Mouse (Mus musculus) myocyte (in vitro differentiated cells): ENCODE results near the gene Rai1. TPM values are rescaled to one million over a fixed set of nuclear protein-coding genes. Genes with fewer than 3 reads are reported as not detected.

Source experiments
- H3K27me3 ChIP-seq: one replicate; pipeline ENCODE4 v1.6.1; 2011; ENCODE audit not compliant: control insufficient read depth, insufficient read depth, insufficient read length
- H3K36me3 ChIP-seq: one replicate; pipeline ENCODE4 v1.6.1; 2011; ENCODE audit not compliant: control insufficient read depth, insufficient read depth
- H3K4me2 ChIP-seq: one replicate; pipeline ENCODE4 v1.6.1; 2011; ENCODE audit warnings: low read depth, control low read depth
- H3K4me3 ChIP-seq: one replicate; pipeline ENCODE4 v1.5.1; 2011; ENCODE audit warnings: mild to moderate bottlenecking, control low read depth, moderate library complexity
- H3K79me2 ChIP-seq: one replicate; pipeline ENCODE4 v1.6.1; 2011; ENCODE audit not compliant: control insufficient read depth, insufficient read depth
- H3ac ChIP-seq: one replicate; pipeline ENCODE4 v1.6.1; 2011; ENCODE audit not compliant: control insufficient read depth, insufficient read length
- CEBPB ChIP-seq: IDR thresholded peaks from 2 replicates; pipeline ENCODE4 v1.6.1; 2011; ENCODE audit warnings: mild to moderate bottlenecking, moderate library complexity; ENCODE audit not compliant: poor library complexity, insufficient read depth, severe bottlenecking
- E2F4 ChIP-seq: IDR thresholded peaks from one replicate; pipeline ENCODE4 v1.6.1; 2011; ENCODE audit warnings: mild to moderate bottlenecking, control low read depth, moderate library complexity; ENCODE audit not compliant: insufficient read depth
- MAX ChIP-seq: IDR thresholded peaks from one replicate; pipeline ENCODE4 v1.6.1; 2011; ENCODE audit warnings: low read depth, mild to moderate bottlenecking, control low read depth
- MYOD1 ChIP-seq, 3 experiments: IDR thresholded peaks; one replicate each; pipeline ENCODE4 v1.6.1; 2011; ENCODE audit warnings: control low read depth in 2 of 3, low read depth in 2 of 3, mild to moderate bottlenecking in 2 of 3, moderate library complexity in 1 of 3; ENCODE audit not compliant: insufficient read length in 2 of 3, control insufficient read depth in 1 of 3
- MYOG ChIP-seq, 3 experiments: IDR thresholded peaks; one replicate each; pipeline ENCODE4 v1.6.1; 2011; ENCODE audit warnings: control low read depth in 2 of 3, low read depth in 2 of 3, mild to moderate bottlenecking in 2 of 3; ENCODE audit not compliant: insufficient read length in 2 of 3, control insufficient read depth in 1 of 3, insufficient read depth in 1 of 3
- POLR2A ChIP-seq: IDR thresholded peaks from one replicate; pipeline ENCODE4 v1.6.1; 2011; ENCODE audit warnings: low read depth, mild to moderate bottlenecking, control low read depth, moderate library complexity; ENCODE audit not compliant: insufficient read length
- POLR2AphosphoS2 ChIP-seq: IDR thresholded peaks from one replicate; pipeline ENCODE4 v1.6.1; 2011; ENCODE audit warnings: low read depth, control low read depth; ENCODE audit not compliant: insufficient read length
- REST ChIP-seq: IDR thresholded peaks from one replicate; pipeline ENCODE4 v1.6.1; 2011; ENCODE audit warnings: mild to moderate bottlenecking, control low read depth, moderate library complexity; ENCODE audit not compliant: insufficient read depth, insufficient read length
- SRF ChIP-seq: IDR thresholded peaks from one replicate; pipeline ENCODE4 v1.6.1; 2011; ENCODE audit warnings: low read depth; ENCODE audit not compliant: control insufficient read depth, insufficient read length
- TCF12 ChIP-seq: IDR thresholded peaks from one replicate; pipeline ENCODE4 v1.6.1; 2011; ENCODE audit warnings: mild to moderate bottlenecking, control low read depth; ENCODE audit not compliant: poor library complexity, insufficient read depth, severe bottlenecking
- TCF3 ChIP-seq: IDR thresholded peaks from one replicate; pipeline ENCODE4 v1.6.1; 2011; ENCODE audit warnings: low read depth, control low read depth; ENCODE audit not compliant: insufficient read length
- USF1 ChIP-seq: IDR thresholded peaks from one replicate; pipeline ENCODE4 v1.6.1; 2011; ENCODE audit warnings: low read depth, mild to moderate bottlenecking, control low read depth, moderate library complexity
- polyA plus RNA-seq: library from polyadenylated mRNA; unstranded; fragments of >200 nt; fragmentation: generic; extraction: Trizol; gene quantifications from one replicate; pipeline ENCODE4 v1.2.1, GENCODE M21; 2012; ENCODE audit warnings: missing spikeins

Gene Rai1
- polyA plus RNA-seq, 1 experiment, result 26.0 TPM

- Histone ChIP-seq H3ac (no peak overlapping the region), H3K36me3 (peaks cover 2% of the 10 kb centered on the region), H3K4me3 (peak overlapping the region; percentile 35), H3K27me3 (no peaks in the 10 kb centered on the region), H3K79me2 (peaks cover 52% of the 10 kb centered on the region), H3K4me2 (peak overlapping the region; percentile 87)
- no peak for TF ChIP-seq CEBPB
- no peak for TF ChIP-seq SRF
- TF ChIP-seq E2F4, result no peak
- no peak for TF ChIP-seq REST
- no peak for TF ChIP-seq POLR2AphosphoS2
- TF ChIP-seq MYOG (IDR thresholded peaks at IDR 0.05; ENCODE audit: control insufficient read depth in 1 of 3, insufficient read depth in 1 of 3, insufficient read length in 2 of 3, low read depth in 2 of 3), result no peak
- TF ChIP-seq MYOD1 (IDR thresholded peaks at IDR 0.05; ENCODE audit: control insufficient read depth in 1 of 3, insufficient read length in 2 of 3, low read depth in 2 of 3), result no peak
- no peak for TF ChIP-seq USF1
- TF ChIP-seq POLR2A, result no peak
- TF ChIP-seq MAX, result no peak
- no peak for TF ChIP-seq TCF12
Observed at GRCm38 (mm10) chr11:60139141-60139733, 34.4 kb downstream of the Rai1 start.

GRCm38 (mm10) chr11:60139734-60140371 lies 35.0 kb downstream of the Rai1 start:
- peak overlapping the region; percentile 87 for H3K4me2 ChIP-seq
- H3ac ChIP-seq, result no peak overlapping the region
- no peaks in the 10 kb centered on the region for H3K27me3 ChIP-seq
- H3K4me3 ChIP-seq, result peak overlapping the region; percentile 35
- TF ChIP-seq POLR2A (peak; percentile 10), MYOD1 (IDR thresholded peaks at IDR 0.05; ENCODE audit: control insufficient read depth in 1 of 3, insufficient read length in 2 of 3, low read depth in 2 of 3) (no peak), MYOG (IDR thresholded peaks at IDR 0.05; ENCODE audit: control insufficient read depth in 1 of 3, insufficient read depth in 1 of 3, insufficient read length in 2 of 3, low read depth in 2 of 3) (peak in 1 of 3 experiments; percentile 28), E2F4 (no peak), REST (no peak)
- peaks cover 7% of the 10 kb centered on the region for H3K36me3 ChIP-seq
- peaks cover 52% of the 10 kb centered on the region for H3K79me2 ChIP-seq

GRCm38 (mm10) chr11:60140586-60141284 lies 35.9 kb downstream of the Rai1 start:
- Histone ChIP-seq H3K36me3 (peaks cover 7% of the 10 kb centered on the region), H3K27me3 (no peaks in the 10 kb centered on the region), H3ac (no peak overlapping the region), H3K4me2 (peak overlapping the region; percentile 87), H3K4me3 (peak overlapping the region; percentile 35), H3K79me2 (peaks cover 45% of the 10 kb centered on the region)
- TF ChIP-seq TCF3 (no peak), POLR2A (no peak), MYOD1 (IDR thresholded peaks at IDR 0.05; ENCODE audit: control insufficient read depth in 1 of 3, insufficient read length in 2 of 3, low read depth in 2 of 3) (peak in 1 of 3 experiments; percentile 53), MYOG (IDR thresholded peaks at IDR 0.05; ENCODE audit: control insufficient read depth in 1 of 3, insufficient read depth in 1 of 3, insufficient read length in 2 of 3, low read depth in 2 of 3) (peak in 1 of 3 experiments; percentile 66)

DNA sequence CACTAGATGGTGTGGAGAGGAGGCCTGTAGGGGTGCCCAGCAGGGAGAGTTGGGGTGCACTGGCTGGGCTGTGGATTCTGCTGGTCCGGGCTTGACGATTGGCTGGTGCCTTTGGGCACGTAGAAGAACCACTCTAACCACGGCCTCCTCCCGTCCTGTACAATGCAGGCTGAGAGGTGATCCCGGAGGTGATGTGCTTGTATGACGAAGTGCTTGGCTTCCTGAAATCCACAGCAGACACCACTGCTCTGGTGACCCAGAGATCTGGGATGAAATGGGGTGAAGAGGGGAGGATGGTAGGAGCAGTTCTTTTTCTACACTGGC lies 36.4 kb downstream of the Rai1 start:
- Histone ChIP-seq H3ac (no peak overlapping the region), H3K4me2 (peak overlapping the region; percentile 87), H3K27me3 (no peaks in the 10 kb centered on the region), H3K4me3 (peak overlapping the region; percentile 35), H3K36me3 (peaks cover 7% of the 10 kb centered on the region), H3K79me2 (peaks cover 40% of the 10 kb centered on the region)
- TF ChIP-seq USF1 (no peak), TCF3 (no peak), MYOG (IDR thresholded peaks at IDR 0.05; ENCODE audit: control insufficient read depth in 1 of 3, insufficient read depth in 1 of 3, insufficient read length in 2 of 3, low read depth in 2 of 3) (no peak), POLR2A (no peak), MAX (no peak), MYOD1 (IDR thresholded peaks at IDR 0.05; ENCODE audit: control insufficient read depth in 1 of 3, insufficient read length in 2 of 3, low read depth in 2 of 3) (no peak), POLR2AphosphoS2 (no peak), E2F4 (no peak), SRF (no peak), CEBPB (no peak), REST (no peak), TCF12 (no peak)

DNA sequence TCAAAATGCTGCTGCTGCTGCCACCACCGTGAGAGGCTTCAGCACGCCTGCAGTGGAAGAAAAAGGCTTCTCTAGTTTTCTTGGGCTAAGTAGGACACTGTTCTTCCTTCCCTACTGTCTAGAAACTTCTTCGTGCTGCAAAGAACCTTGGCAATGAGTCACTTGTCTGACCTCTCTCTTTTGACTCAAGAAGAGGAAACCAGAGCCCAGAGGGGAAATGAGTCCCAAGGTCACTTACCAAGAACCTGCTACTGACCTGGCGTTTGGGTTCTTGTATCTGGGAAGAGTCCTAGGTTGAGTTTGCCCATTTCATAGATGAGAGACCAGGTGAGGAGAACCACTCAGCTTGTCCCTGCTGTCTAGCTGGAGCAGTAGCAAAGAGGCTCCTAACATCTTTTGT lies 38.3 kb downstream of the Rai1 start:
- no peaks in the 10 kb centered on the region for H3K27me3 ChIP-seq
- H3K4me3 ChIP-seq, result no peak overlapping the region

More for the DNA sequence above, 38.3 kb downstream of the Rai1 start:
- Histone ChIP-seq H3K79me2 (peaks cover 38% of the 10 kb centered on the region), H3ac (no peak overlapping the region), H3K36me3 (peaks cover 7% of the 10 kb centered on the region), H3K4me2 (peak overlapping the region; percentile 16)
- TF ChIP-seq TCF3, result no peak
- TF ChIP-seq E2F4, result no peak
